In the genomic region with DNA sequence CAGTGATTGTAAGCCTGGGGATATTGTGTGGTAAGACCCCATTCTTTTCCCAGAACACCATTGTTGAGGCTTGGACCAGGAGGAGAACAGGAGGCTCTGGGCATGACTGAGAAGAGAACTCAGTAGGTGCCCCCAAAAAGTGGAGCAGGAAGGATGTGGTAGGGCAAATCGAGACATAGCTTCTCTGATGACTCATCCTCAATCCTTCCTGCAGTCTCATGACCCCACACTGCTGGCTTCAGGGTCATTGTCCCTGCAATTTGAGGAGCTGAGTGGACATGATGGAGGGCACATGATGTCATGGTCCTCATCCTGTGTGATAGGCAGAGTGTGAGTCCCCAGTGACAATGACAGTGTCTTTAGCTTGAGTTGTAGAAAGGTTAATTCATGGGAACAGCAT, we compare ENCODE assay signal across 27 mouse cellular contexts. TPM values are rescaled to one million over a fixed set of nuclear protein-coding genes. Genes with fewer than 3 reads are reported as not detected.
DNase-seq lines count a peak whose midpoint lies in the region; ATAC-seq and TF ChIP-seq lines count a peak whose summit lies in the region.
"Had no signal": no experiment of that assay in that cellular context is flagged by ENCODE, and none has a peak within 500 bp of the region (broad histone marks: within the 10 kb centered on the region; RNA-seq: fewer than 3 reads in every experiment).

No protein-coding gene starts in this region.

- no peak overlapping the region for H3K4me3 ChIP-seq in forebrain, embryonic 11.5 days (ENCODE audit: low read depth, low read length)
- no peak overlapping the region for H3K4me3 ChIP-seq in forebrain, embryonic 12.5 days (replicated peaks)
- no peak overlapping the region for H3K4me3 ChIP-seq in cerebellum, adult 2 months (replicated peaks; ENCODE audit: insufficient read depth, low read depth, low read length)
- H3K4me3 ChIP-seq: embryonic facial prominence, embryonic 15.5 days; erythroblast, embryonic 14.5 days; forebrain, embryonic 10.5 days; heart, embryonic 12.5 days; hindbrain, embryonic 10.5 days; hindbrain, embryonic 15.5 days; intestine, embryonic 15.5 days had no signal

- no peaks in the 10 kb centered on the region for H3K36me3 ChIP-seq in forebrain, embryonic 11.5 days (ENCODE audit: control insufficient read depth, insufficient read depth, low read length)
- H3K36me3 ChIP-seq in forebrain, embryonic 12.5 days (replicated peaks) = no peaks in the 10 kb centered on the region
- H3K36me3 ChIP-seq: embryonic facial prominence, embryonic 15.5 days; forebrain, embryonic 10.5 days; heart, embryonic 12.5 days; hindbrain, embryonic 10.5 days; hindbrain, embryonic 15.5 days; intestine, embryonic 15.5 days had no signal

- no peaks in the 10 kb centered on the region for H3K9me3 ChIP-seq in forebrain, embryonic 11.5 days (ENCODE audit: control insufficient read depth, low read length)
- H3K9me3 ChIP-seq in forebrain, embryonic 12.5 days = no peaks in the 10 kb centered on the region
- H3K9me3 ChIP-seq: embryonic facial prominence, embryonic 15.5 days; forebrain, embryonic 10.5 days; heart, embryonic 12.5 days; hindbrain, embryonic 10.5 days; hindbrain, embryonic 15.5 days; intestine, embryonic 15.5 days had no signal

- TF ChIP-seq CTCF in cerebellum, adult 2 months (IDR thresholded peaks at IDR 0.05; ENCODE audit: borderline replicate concordance, insufficient read depth, low read depth, low read length) = no peak

- 65% methylated on average over 1 of the region's 1 CpGs for WGBS in forebrain, embryonic 11.5 days
- WGBS in forebrain, embryonic 12.5 days = 68% methylated on average over 1 of the region's 1 CpGs
- 46% methylated on average over 1 of the region's 1 CpGs for WGBS in cerebellum, adult 2 months

- no peak overlapping the region for H3K4me2 ChIP-seq in forebrain, embryonic 11.5 days (ENCODE audit: low read depth, low read length, severe bottlenecking)
- H3K4me2 ChIP-seq in forebrain, embryonic 12.5 days = no peak overlapping the region
- H3K4me2 ChIP-seq: embryonic facial prominence, embryonic 15.5 days; heart, embryonic 12.5 days; hindbrain, embryonic 15.5 days; intestine, embryonic 15.5 days had no signal

- ATAC-seq in forebrain, embryonic 11.5 days (replicated peaks; ENCODE audit: low FRiP score) = no peak
- ATAC-seq in forebrain, embryonic 12.5 days (ENCODE audit: low FRiP score) = no peak
- ATAC-seq in CD4-positive, CD25-positive, alpha-beta regulatory T cell, adult 4 months = peak; percentile 47
- peak; percentile 43 for ATAC-seq in inflammation-experienced regulatory T-cells, adult 6 months
- no peak for ATAC-seq in activated CD4-positive, CD25-positive, alpha-beta regulatory T cell, adult 4 months
- ATAC-seq: forebrain, embryonic 16.5 days; intestine, embryonic 15.5 days had no signal

- H3K27me3 ChIP-seq in forebrain, embryonic 11.5 days (ENCODE audit: control insufficient read depth, insufficient read depth, low read length) = no peaks in the 10 kb centered on the region
- H3K27me3 ChIP-seq in forebrain, embryonic 12.5 days = no peaks in the 10 kb centered on the region
- H3K27me3 ChIP-seq in cerebellum, adult 2 months (ENCODE audit: control insufficient read depth, insufficient read depth, low read length) = no peaks in the 10 kb centered on the region
- H3K27me3 ChIP-seq: embryonic facial prominence, embryonic 15.5 days; heart, embryonic 12.5 days; hindbrain, embryonic 15.5 days; intestine, embryonic 15.5 days had no signal

- H3K9ac ChIP-seq in forebrain, embryonic 11.5 days (ENCODE audit: low read length) = no peak overlapping the region
- H3K9ac ChIP-seq in forebrain, embryonic 12.5 days = no peak overlapping the region
- H3K9ac ChIP-seq: embryonic facial prominence, embryonic 15.5 days; heart, embryonic 12.5 days; hindbrain, embryonic 15.5 days; intestine, embryonic 15.5 days had no signal

- no peak for TF ChIP-seq POLR2A in cerebellum, adult 2 months (IDR thresholded peaks at IDR 0.05; ENCODE audit: borderline replicate concordance, insufficient read depth, low read length)

- H3K27ac ChIP-seq in forebrain, embryonic 11.5 days (ENCODE audit: low read depth, low read length) = no peak overlapping the region
- no peak overlapping the region for H3K27ac ChIP-seq in forebrain, embryonic 12.5 days
- H3K27ac ChIP-seq in cerebellum, adult 2 months (ENCODE audit: insufficient read depth, low read length) = no peak overlapping the region
- H3K27ac ChIP-seq: embryonic facial prominence, embryonic 15.5 days; forebrain, embryonic 10.5 days; hindbrain, embryonic 10.5 days; hindbrain, embryonic 15.5 days; intestine, embryonic 15.5 days had no signal

- no peaks in the 10 kb centered on the region for H3K4me1 ChIP-seq in forebrain, embryonic 11.5 days (replicated peaks; ENCODE audit: control insufficient read depth, insufficient read depth, low read length)
- H3K4me1 ChIP-seq in forebrain, embryonic 12.5 days = no peaks in the 10 kb centered on the region
- no peaks in the 10 kb centered on the region for H3K4me1 ChIP-seq in cerebellum, adult 2 months (ENCODE audit: control insufficient read depth, insufficient read depth, low read length)
- H3K4me1 ChIP-seq: embryonic facial prominence, embryonic 15.5 days; forebrain, embryonic 10.5 days; heart, embryonic 12.5 days; hindbrain, embryonic 10.5 days; hindbrain, embryonic 15.5 days; intestine, embryonic 15.5 days had no signal

- peak; percentile 41 for DNase-seq in forebrain, embryonic 11.5 days (ENCODE audit: low spot score)
- DNase-seq in 3T3-L1 (ENCODE audit: low read depth, low spot score) = peak; percentile 11
- no peak for DNase-seq in cerebellum, adult 2 months
- DNase-seq: adrenal gland, postnatal 10 days; B cell, adult 2 months; cerebellum, adult 11-12 months; cerebellum, adult 9-11 months; cerebellum, postnatal 36 days; embryo, embryonic 11 days; gastrocnemius, postnatal 14 days; kidney, adult 18-20 months had no signal

RNA-seq across cellular contexts. Expression of a gene that starts 46.7 kb away (rescaled TPM):
- polyA plus RNA-seq in forebrain, embryonic 11.5 days (2014; fragmentation: Nextera tagmentation; extraction: Ambion mirVana) = not detected in 2 replicates
- not detected in 2 replicates for polyA plus RNA-seq in forebrain, embryonic 12.5 days (2016; fragmentation: Nextera tagmentation; extraction: Ambion mirVana)
- polyA plus RNA-seq in CD4-positive, CD25-positive, alpha-beta regulatory T cell, adult 4 months (2017; shearing (Covaris generic)) = not detected
- polyA plus RNA-seq in inflammation-experienced regulatory T-cells, adult 6 months (2017; shearing (Covaris generic)) = not detected
- polyA plus RNA-seq in activated CD4-positive, CD25-positive, alpha-beta regulatory T cell, adult 4 months (2017; shearing (Covaris generic)) = not detected
- polyA plus RNA-seq in cerebellum, adult 2 months (2012; rRNA removed) = not detected in 2 replicates
- polyA plus RNA-seq: embryonic facial prominence, embryonic 11.5 days; embryonic facial prominence, embryonic 15.5 days; erythroblast, embryonic 14.5 days; forebrain, embryonic 10.5 days; forebrain, embryonic 16.5 days; frontal cortex, adult 2 months; gonadal fat pad, adult 2 months; heart, embryonic 12.5 days; heart, embryonic 16.5 days; hindbrain, embryonic 10.5 days; hindbrain, embryonic 15.5 days; intestine, embryonic 15.5 days had no signal

RNA-seq across cellular contexts. Expression of a gene that starts 47.2 kb away (rescaled TPM):
- not detected in 2 replicates for polyA plus RNA-seq in forebrain, embryonic 11.5 days (2014; fragmentation: Nextera tagmentation; extraction: Ambion mirVana)
- not detected in 2 replicates for polyA plus RNA-seq in forebrain, embryonic 12.5 days (2016; fragmentation: Nextera tagmentation; extraction: Ambion mirVana)
- not detected for polyA plus RNA-seq in CD4-positive, CD25-positive, alpha-beta regulatory T cell, adult 4 months (2017; shearing (Covaris generic))
- polyA plus RNA-seq in inflammation-experienced regulatory T-cells, adult 6 months (2017; shearing (Covaris generic)) = not detected
- not detected for polyA plus RNA-seq in activated CD4-positive, CD25-positive, alpha-beta regulatory T cell, adult 4 months (2017; shearing (Covaris generic))
- polyA plus RNA-seq in cerebellum, adult 2 months (2012; rRNA removed) = not detected in 2 replicates
- polyA plus RNA-seq: embryonic facial prominence, embryonic 11.5 days; embryonic facial prominence, embryonic 15.5 days; erythroblast, embryonic 14.5 days; forebrain, embryonic 10.5 days; forebrain, embryonic 16.5 days; frontal cortex, adult 2 months; gonadal fat pad, adult 2 months; heart, embryonic 12.5 days; heart, embryonic 16.5 days; hindbrain, embryonic 10.5 days; hindbrain, embryonic 15.5 days; intestine, embryonic 15.5 days had no signal

Comparison
In these comparisons a context has a peak if more than half of its experiments do, and no peak if none do; other contexts are left out.
1. ATAC-seq: peak in CD4-positive, CD25-positive, alpha-beta regulatory T cell, adult 4 months (single experiment) and inflammation-experienced regulatory T-cells, adult 6 months (single experiment); none in forebrain, embryonic 11.5 days (single experiment), forebrain, embryonic 12.5 days (single experiment) and activated CD4-positive, CD25-positive, alpha-beta regulatory T cell, adult 4 months (single experiment).
2. DNase-seq: peak in forebrain, embryonic 11.5 days (single experiment) and 3T3-L1 (single experiment); none in cerebellum, adult 2 months (0 of 2).